Mouse (Mus musculus) fibroblast of lung, adult 2 months (primary cell): ENCODE results near the gene Pitpnc1.

Source experiments
- DNase-seq: peaks from one replicate; pipeline ENCODE4 v3.0.0-alpha.2; 2011; ENCODE audit warnings: low read depth

Gene Pitpnc1

DNA sequence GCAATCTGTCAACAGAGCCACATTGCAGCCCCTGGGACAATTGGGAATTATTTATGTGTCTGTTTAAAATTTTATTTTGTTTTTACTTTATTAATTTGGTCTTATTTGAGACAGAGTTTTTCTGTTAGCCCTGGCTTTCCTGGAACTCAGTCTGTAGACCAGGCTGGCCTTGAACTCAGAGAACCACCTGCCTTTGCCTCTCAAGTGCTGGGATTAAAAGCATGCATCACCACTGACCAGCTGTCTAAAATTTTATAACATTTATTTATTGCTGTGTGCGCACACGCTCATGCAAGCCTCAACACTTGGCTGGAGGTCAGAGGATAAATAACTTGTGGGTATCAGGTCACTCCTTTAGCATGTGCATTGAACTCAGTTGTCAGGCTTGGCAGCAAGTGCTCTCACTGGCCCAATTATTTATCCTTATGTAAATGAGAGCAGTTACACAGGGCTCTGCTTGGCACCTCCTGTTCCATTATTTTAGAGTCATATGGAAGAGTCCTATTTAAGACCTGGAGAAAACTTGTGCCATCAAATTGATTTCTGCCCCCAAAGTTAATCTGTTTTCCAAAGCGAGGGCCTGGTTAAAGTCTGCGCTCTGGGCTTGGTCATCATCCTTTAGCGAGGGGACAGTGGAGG is 237.1 kb downstream of the Pitpnc1 start:
- DNase-seq, result no peak

DNA sequence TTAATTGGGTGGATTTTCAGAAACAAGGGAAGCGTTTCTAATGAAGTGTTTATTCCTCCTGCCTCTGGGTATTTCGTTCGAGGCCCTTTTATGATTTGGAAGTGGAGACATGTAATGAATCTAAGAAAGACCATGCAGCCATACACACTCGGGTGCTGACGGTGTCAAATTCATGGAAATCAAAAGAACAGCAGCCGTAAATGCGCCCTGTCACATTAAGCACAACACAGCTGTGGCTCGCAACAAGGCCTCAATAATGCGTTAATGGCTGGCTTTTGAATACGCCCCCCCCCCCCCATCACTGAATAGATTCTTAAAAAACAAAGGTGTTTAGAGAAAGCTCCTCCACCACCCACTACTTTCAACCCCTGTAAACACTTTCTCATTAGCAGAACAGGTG is 240.4 kb downstream of the Pitpnc1 start:
- no peak for DNase-seq

DNA sequence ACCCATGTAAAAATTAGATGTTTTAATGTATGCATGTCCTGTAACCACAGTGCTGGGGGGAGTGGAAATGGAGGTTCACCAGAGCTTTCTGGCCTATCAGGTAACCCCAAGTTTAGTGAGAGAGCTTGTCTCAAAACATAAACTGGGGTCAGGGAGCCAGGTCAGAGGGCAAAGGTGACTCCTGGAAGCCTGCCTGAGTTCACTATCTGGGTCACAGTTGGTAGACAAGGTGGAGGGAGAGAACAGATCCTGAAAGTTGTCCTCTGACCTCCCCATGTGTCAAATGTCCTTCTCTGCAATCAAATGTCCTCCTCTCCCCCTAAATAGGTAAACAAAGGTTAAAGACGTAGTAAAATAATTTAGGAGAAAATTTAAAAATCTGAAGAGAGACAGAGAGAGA is 244.1 kb downstream of the Pitpnc1 start:
- DNase-seq, result no peak

DNA sequence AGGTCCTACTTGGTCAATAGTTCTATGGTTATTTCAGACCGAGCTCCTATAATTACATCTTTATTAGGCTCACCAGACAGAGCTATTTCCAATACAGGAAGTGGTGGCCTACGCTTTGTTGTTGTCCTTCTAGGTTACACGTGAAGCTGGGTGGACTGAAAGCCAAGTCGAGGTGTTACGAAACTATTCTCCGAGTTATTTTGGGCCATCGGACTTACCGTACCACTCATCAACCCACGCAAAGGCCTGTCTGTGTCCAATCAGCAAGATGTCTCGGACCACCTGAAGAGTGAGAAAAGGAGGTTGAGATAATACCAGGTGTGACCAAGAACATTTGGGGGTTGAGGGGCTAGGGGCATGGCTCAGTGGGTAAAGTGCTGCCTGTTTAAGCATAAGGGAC is 244.5 kb downstream of the Pitpnc1 start:
- DNase-seq, result no peak

DNA sequence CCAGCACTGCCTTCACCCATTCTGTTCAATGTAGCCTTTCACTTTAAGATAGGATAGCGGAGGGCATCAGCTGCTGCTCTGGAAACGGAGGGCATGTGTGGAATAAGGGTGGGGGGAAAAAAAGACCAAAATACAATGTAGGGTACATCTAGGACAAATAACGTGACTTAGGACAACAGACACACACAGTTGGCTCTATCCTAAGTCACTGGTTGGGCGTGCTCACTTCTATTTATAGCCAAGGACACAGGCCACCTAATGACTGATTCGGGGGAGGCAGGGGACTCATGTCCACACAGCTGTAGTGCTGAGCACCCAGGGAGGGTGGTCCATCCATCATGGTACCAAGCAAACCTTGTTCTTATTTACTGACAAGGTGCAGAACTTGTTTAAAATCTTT is 245.2 kb downstream of the Pitpnc1 start:
- no peak for DNase-seq

DNA sequence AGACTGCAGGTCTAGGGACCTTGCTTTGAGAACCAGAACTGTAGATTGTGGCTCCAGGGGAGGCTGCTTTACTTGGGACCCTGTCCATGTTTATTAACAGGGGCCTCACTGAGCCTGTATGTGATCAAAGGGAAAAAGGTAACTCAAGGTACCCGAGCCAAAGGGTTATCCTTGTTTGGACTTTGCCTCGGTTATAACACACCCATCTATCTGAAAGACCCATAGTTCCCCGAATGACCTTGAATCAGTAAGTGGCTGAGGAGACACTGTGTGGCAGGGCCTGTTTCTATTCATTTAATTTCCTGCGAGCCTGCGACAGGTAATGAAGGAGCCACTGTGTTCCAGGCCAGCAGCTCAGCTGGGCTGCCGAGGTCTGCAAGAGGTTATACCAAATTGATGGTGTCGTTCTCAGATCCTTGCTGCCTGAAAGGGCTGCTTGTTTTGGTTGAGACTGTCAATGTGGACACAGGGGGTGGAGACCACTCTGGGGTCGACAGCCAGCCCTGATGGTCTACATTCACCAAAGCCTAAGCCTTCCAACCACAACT is 246.8 kb downstream of the Pitpnc1 start:
- DNase-seq, result no peak

DNA sequence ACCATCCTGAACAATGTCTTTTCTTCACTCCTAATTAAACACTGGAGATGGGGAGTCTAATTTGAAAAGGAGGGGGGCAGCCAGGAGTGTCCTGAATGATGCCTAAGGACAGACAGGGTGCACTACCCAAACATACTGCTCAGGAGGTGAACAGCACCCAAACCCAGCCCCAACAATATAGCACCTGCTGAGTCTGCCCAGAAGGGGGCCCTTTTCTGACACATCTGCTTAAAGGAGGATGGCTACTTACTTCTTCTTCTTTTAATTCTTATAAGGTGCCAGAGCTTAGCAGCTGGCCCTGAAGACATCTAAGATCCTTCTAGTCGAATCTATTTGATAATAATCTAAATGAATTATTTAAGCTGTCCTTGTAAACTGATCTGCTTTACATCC is 247.3 kb downstream of the Pitpnc1 start:
- no peak for DNase-seq

DNA sequence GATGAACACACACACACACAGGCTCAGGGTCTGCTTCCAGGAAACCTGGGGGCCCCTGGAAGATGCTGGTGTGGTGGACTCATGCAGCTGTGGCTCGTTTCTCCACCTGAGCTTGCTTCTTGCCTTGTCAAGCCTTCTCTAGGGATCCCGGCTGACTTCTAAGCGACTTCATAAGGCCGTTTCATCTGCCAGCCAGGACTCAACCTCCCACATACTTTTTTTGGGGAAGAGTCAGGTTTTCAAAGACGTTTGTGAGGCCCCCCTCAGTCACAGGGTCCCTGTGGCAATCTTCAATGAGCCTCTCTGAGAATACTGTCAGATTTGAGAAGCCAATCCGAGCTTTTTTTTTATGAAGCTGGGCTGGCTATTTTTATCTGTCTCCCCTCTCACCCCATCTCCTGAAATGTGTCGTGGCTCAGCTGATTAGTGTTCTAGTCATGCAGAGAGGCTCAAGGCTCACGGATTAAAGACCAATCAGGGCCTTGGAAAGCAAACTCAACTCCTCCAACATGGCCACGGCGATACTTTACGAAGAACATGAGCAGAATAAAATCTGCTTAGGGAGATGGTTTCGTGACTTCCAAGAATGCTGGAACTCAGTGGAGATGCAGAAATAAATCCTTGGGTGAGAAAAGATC is 247.8 kb downstream of the Pitpnc1 start:
- DNase-seq, result no peak

DNA sequence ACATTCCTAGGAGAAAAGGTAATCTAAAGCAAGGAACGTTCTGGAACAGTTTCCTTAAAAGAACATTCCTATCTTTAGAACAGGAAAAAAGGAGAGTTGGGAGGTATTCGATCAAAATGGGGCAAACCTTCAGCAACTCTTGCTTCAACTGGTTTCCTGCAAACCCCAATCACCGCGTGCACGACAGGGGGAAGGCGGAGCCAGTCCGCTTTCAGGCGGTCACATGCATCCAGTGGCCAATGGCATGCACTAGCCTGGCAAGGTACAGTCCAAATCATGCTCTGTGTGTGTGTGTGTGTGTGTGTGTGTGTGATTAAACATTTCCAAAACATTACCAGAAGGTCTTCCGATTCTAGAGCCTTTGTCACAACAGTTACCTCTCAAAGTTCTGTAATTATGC is 255.4 kb downstream of the Pitpnc1 start:
- no peak for DNase-seq

DNA sequence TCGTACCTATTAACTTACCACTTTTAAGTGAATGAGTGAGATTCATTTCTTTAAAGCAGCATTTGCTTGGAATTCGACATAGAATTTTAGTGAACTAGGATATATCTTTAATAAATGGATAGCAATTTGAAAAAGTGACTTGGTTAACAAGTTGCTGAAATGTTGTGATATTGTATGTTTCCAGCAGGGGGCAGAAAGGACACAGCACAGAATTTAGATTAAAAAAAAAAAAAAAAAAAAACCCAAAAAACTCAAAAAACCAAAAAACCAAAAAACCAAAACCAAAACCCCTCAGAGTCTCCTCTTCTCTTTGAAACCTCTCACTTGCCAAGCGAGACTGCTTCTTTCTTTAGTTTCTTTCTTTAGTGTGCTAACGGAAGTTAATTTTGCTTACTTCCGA is 256.8 kb downstream of the Pitpnc1 start:
- DNase-seq, result peak; percentile 25

DNA sequence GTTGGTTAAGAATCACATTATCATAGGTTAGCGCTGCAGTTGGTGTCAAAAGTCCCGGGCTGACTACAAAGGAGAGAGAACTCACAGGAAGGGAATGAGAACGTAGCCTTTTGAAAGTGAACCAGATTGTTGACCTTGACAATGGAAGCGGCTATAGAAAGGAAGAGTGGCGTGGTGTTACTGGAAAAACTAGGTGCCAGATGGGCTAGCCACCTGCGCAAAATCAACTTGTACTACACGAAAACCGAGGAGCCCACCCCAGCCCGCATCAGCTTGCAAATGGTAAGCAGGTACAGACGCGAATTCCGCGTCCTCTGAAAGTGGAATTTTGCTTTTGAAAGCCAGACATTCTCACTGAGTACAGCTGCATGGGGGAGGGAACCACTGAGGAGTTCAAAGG is 260.7 kb downstream of the Pitpnc1 start:
- no peak for DNase-seq

DNA sequence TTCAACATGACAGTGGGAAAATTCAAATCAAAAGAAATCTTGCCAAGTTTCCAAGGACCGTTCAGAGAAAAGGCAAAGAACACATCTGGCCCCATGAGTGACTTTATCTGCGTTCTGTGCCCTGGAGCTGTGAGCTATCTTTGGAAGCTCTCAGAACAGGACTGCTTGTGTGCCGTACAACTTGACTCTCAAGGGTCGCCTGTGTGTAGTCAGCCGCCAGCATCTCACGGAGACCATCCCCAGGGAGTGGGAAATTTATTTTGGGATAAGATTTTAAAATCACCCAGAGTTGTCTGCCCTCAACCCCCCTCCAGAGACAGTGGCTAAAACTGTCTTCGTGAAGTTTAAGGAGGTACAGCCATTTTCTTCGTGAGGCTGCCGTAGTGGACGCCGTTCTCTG is 268.7 kb downstream of the Pitpnc1 start:
- DNase-seq, result no peak

DNA sequence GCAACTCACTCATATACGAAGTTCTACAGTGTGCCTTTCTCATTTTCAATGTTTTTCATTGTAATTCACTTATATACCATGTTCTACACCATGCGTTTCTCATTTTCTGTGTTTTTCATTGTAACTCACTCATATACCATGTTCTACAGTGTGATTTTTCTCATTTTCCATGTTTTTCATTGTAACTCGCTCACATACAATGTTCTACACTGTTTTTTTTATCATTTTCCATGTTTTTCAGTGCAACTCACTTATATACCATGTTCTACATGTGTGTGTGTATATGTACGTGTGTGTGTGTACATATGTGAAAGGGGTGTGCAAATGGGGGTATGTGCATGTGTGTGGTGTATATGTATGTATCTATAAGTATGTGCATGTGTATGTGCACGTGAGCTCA is 271.2 kb downstream of the Pitpnc1 start:
- no peak for DNase-seq

DNA sequence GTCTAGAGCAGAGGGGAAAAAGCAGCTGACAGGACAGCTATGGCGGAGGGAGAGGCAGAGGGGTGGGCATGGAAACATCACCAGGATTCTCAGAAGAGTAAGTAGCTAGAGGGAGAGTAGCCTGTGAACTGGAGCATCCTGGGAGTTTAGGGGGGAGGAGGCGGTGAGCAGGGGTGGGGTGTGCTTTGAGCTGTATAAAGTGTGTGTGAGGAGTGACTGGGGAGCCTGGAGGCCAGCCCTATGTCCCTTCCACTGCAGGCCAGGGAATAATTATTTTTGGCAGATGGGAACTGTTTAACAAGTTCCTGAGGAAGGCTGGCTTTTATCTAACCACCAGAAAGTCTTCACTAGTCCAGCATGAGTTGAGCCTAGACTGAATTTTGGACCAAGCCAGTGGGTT is 275.2 kb downstream of the Pitpnc1 start:
- DNase-seq, result no peak

DNA sequence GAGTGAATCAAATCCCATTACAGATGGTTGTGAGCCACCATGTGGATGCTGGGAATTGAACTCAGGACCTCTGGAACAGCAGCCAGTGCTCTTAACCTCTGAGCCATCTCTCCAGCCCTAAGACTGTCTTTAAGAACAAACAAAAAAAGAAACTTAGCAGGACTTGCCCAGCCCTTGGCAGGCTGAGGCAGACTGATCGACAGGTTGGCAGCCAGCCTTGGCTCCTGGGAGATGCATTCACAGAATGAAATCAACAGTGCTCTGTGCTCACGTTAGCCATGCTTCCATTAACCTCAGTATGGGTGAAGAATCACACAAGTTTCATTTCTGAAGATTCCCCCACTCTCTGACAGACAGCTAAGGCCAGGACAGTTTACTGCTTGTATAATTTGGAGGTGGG is 280.1 kb downstream of the Pitpnc1 start:
- peak; percentile 10 for DNase-seq

DNA sequence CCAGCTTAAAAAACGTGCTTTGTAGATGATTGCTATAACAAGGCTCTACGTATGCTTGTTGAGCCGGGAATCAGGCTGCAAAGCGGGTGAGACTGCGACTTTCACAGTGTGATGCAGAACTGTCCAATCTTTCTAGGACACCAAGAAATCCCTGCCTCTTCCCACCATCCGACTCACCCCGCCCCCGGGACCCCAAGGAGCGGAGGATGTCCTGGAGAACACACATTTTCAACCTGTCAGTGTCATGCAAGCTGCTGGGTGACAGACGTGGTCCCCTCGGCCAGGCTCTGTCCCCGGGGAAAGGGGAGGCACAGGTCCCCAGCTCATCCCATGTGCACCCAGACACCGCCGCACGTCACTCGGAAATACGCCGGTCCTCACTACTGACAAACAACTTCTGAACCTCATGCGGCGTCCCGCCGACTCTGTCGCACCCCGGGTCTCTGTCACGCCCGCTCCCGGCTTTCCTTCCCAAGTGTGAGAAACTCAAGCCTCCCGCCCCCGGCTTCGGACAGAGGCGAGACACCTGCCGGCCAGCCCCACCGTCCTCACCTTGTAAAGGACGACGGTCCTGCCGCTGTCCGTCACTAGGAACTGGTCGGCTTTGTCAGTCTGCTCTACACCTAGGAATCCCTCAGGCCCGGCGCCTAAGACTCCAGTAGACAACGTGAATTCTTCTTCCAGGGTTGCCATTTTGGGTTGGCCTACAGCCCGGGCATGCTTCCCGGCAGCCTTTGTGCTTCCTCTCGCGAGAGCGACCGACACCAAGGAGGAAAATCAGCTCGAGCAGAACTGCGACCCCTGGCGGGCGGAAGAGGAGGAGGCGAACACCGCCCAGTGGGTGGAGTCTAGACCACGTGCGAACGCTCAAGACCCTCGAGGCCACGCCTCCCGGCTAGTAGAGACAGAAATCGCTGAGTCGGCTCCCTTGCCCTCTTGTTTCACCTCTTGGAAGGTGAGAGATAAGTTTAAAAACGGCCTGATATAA is 281.6 kb downstream of the Pitpnc1 start, which contains the start of gene Nol11:
Gene Nol11 (minus strand): TSS at position 817 of the 988 bp plus-strand sequence.
- peak; percentile 97 for DNase-seq

DNA sequence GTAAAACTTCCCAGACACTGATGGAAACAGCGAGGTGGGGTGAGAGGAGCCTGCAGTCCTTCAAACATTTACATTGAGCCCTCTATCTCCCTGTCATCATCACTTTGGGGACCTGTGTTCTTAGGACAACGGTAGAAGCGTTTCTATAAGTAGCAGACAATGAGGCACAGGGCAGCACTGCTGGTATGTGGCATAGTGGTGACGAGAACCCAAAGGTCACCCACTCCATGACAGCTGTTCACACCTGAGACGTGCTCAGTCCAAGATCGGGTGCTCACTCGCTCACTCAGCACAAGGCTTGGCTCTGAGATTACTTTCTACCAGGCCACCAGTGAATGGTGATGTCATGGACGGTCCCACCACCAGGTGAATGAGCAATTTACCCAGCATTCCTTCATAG is 286.7 kb downstream of the Pitpnc1 start:
- DNase-seq, result no peak

DNA sequence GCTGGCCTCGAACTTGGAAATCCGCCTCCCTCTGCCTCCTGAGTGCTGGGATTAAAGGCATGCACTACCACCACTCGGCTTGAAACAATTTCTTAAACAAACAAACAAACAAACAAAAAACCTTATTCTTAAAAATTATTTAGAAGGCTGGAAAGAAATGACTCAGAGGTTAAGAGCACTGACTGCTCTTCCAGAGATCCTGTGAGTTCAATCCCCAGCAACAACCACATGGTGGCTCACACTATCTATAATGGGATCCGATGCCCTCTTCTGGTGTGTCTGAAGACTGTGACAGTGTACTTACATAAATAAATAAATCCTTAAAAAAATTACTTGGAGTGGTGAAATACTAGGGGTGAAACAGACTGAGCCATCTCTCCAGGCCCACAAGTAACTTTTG is 309.3 kb downstream of the Pitpnc1 start:
- DNase-seq, result no peak

DNA sequence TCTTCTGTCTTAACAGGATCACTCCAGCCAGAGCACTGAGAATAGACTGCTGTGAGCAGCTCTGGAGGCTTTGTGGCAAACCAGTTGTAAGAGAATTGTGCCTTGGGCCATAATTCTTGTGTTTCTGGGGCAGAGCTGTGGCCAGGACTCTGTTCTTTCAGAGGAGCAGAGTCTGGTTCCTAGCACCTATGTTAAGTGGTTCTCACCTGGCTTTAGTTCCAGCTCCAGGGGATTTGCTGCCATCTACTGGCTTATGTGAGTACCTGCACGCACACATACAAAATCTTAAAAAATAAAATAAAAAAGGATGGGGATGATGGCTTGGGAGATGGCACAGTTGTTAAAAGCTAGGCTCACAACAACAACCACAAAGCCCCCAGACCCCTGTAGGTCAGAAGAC is 311.5 kb downstream of the Pitpnc1 start:
- no peak for DNase-seq
